Mouse (Mus musculus): ENCODE results near the gene Mia3.

DNA sequence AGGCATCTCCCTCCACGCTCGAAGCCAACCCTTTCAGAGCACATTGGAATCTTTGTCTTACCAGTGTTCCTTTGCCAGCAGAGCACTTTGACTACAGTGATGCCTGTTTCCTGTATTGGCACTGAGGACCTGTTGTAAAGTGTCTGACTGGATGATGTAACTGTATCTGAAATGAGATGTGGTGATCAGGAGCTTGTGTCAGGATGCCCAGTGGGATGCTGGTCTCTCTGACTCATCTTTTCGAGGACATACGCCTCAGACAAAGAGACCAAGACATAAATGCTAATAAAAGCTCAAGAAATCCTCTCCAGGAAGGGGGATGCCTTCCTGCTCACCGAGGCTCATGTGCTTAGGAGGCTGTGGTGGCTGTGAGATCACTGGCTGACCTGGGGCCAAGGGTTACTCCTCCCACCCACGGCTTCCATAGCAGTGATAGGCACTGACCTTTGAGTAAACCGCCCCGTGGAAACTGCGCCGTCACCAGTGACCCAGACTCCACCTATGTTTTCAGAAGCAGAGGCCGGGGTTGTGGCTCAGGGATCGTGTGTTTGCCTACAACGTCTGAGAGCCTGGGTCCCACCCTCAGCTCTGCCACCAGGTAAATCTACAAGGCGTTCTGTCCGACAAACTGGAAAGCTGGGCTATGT is 44.9 kb upstream of the Mia3 start:
- no peak for TF ChIP-seq POLR2A (IDR thresholded peaks at IDR 0.05; ENCODE audit: borderline replicate concordance, extremely low read depth, insufficient read depth, insufficient read length, poor library complexity, severe bottlenecking)
- no peak for TF ChIP-seq CTCF (IDR thresholded peaks at IDR 0.05; ENCODE audit: borderline replicate concordance, extremely low read depth, insufficient read depth, insufficient read length)
